Mouse (Mus musculus): Measurements from ENCODE around the gene Tgfbr1. TPM values are rescaled to one million over a fixed set of nuclear protein-coding genes. Genes with fewer than 3 reads are reported as not detected.

Tgfbr1 gene
- polyA plus RNA-seq, 1 experiment, result 2.4 TPM

GRCm38 (mm10) chr4:47422946-47423345 lies 69.9 kb downstream of the Tgfbr1 start:
- TF ChIP-seq CEBPB (IDR thresholded peaks at IDR 0.05; ENCODE audit: low read depth), result no peak
- no peak for TF ChIP-seq CTCF (IDR thresholded peaks at IDR 0.05; ENCODE audit: control insufficient read depth, insufficient read depth, insufficient read length)
- no peak for TF ChIP-seq USF1 (IDR thresholded peaks at IDR 0.05; ENCODE audit: low read depth)
- no peak for TF ChIP-seq MYOD1 (IDR thresholded peaks at IDR 0.05; ENCODE audit: control insufficient read depth, insufficient read length, low read depth)
- TF ChIP-seq MAX (IDR thresholded peaks at IDR 0.05), result no peak
- TF ChIP-seq MYOG (IDR thresholded peaks at IDR 0.05; ENCODE audit: control insufficient read depth, extremely low read depth, insufficient read length), result no peak
- no peak for TF ChIP-seq FOSL1 (IDR thresholded peaks at IDR 0.05; ENCODE audit: insufficient read depth, low read length, poor library complexity, severe bottlenecking)
- Histone ChIP-seq H3K27me3 (ENCODE audit: control insufficient read depth, insufficient read depth, insufficient read length) (peaks cover 28% of the 10 kb centered on the region), H3K79me3 (ENCODE audit: low read depth) (no peaks in the 10 kb centered on the region)

GRCm38 (mm10) chr4:47424376-47424775 lies 71.4 kb downstream of the Tgfbr1 start:
- TF ChIP-seq MYOD1 (IDR thresholded peaks at IDR 0.05; ENCODE audit: control insufficient read depth, insufficient read length, low read depth) (no peak), USF1 (IDR thresholded peaks at IDR 0.05; ENCODE audit: low read depth) (no peak), FOSL1 (IDR thresholded peaks at IDR 0.05; ENCODE audit: insufficient read depth, low read length, poor library complexity, severe bottlenecking) (no peak), MYOG (IDR thresholded peaks at IDR 0.05; ENCODE audit: control insufficient read depth, extremely low read depth, insufficient read length) (no peak), MAX (IDR thresholded peaks at IDR 0.05) (no peak), CTCF (IDR thresholded peaks at IDR 0.05; ENCODE audit: control insufficient read depth, insufficient read depth, insufficient read length) (no peak), CEBPB (IDR thresholded peaks at IDR 0.05; ENCODE audit: low read depth) (no peak)
- Histone ChIP-seq H3K27me3 (ENCODE audit: control insufficient read depth, insufficient read depth, insufficient read length) (peaks cover 28% of the 10 kb centered on the region), H3K36me3 (ENCODE audit: control insufficient read depth, insufficient read depth) (no peaks in the 10 kb centered on the region), H3K79me2 (ENCODE audit: control insufficient read depth, insufficient read depth) (no peaks in the 10 kb centered on the region), H3ac (ENCODE audit: control insufficient read depth, insufficient read length, low read depth) (no peak overlapping the region), H3K4me3 (ENCODE audit: insufficient read depth, poor library complexity, severe bottlenecking) (no peak overlapping the region), H3K79me3 (ENCODE audit: low read depth) (no peaks in the 10 kb centered on the region)

More at GRCm38 (mm10) chr4:47422946-47423345, 69.9 kb downstream of the Tgfbr1 start:
- Histone ChIP-seq H3ac (ENCODE audit: control insufficient read depth, insufficient read length, low read depth) (no peak overlapping the region), H3K79me2 (ENCODE audit: control insufficient read depth, insufficient read depth) (no peaks in the 10 kb centered on the region), H3K36me3 (ENCODE audit: control insufficient read depth, insufficient read depth) (no peaks in the 10 kb centered on the region), H3K4me3 (ENCODE audit: insufficient read depth, poor library complexity, severe bottlenecking) (no peak overlapping the region)

- H3K79me3 ChIP-seq (ENCODE audit: low read depth), result no peaks in the 10 kb centered on the region
- H3K27me3 ChIP-seq (ENCODE audit: control insufficient read depth, insufficient read depth, insufficient read length), result peaks cover 31% of the 10 kb centered on the region
- TF ChIP-seq CTCF (IDR thresholded peaks at IDR 0.05; ENCODE audit: control insufficient read depth, insufficient read depth, insufficient read length) (no peak), MYOD1 (IDR thresholded peaks at IDR 0.05; ENCODE audit: control insufficient read depth, insufficient read length, low read depth) (no peak), USF1 (IDR thresholded peaks at IDR 0.05; ENCODE audit: low read depth) (no peak), MAX (IDR thresholded peaks at IDR 0.05) (no peak), CEBPB (IDR thresholded peaks at IDR 0.05; ENCODE audit: low read depth) (no peak), FOSL1 (IDR thresholded peaks at IDR 0.05; ENCODE audit: insufficient read depth, low read length, poor library complexity, severe bottlenecking) (no peak), MYOG (IDR thresholded peaks at IDR 0.05; ENCODE audit: control insufficient read depth, extremely low read depth, insufficient read length) (no peak)
- no peak overlapping the region for H3ac ChIP-seq (ENCODE audit: control insufficient read depth, insufficient read length, low read depth)
- H3K36me3 ChIP-seq (ENCODE audit: control insufficient read depth, insufficient read depth), result no peaks in the 10 kb centered on the region
- H3K79me2 ChIP-seq (ENCODE audit: control insufficient read depth, insufficient read depth), result no peaks in the 10 kb centered on the region
- H3K4me3 ChIP-seq (ENCODE audit: insufficient read depth, poor library complexity, severe bottlenecking), result no peak overlapping the region
Measured at GRCm38 (mm10) chr4:47425247-47425830, 72.3 kb downstream of the Tgfbr1 start.

- H3K79me2 ChIP-seq (ENCODE audit: control insufficient read depth, insufficient read depth), result no peaks in the 10 kb centered on the region
- H3K4me3 ChIP-seq (ENCODE audit: insufficient read depth, poor library complexity, severe bottlenecking), result no peak overlapping the region
- TF ChIP-seq MYOD1 (IDR thresholded peaks at IDR 0.05; ENCODE audit: control insufficient read depth, insufficient read length, low read depth) (no peak), CEBPB (IDR thresholded peaks at IDR 0.05; ENCODE audit: low read depth) (no peak), FOSL1 (IDR thresholded peaks at IDR 0.05; ENCODE audit: insufficient read depth, low read length, poor library complexity, severe bottlenecking) (no peak), MYOG (IDR thresholded peaks at IDR 0.05; ENCODE audit: control insufficient read depth, extremely low read depth, insufficient read length) (no peak)
- no peaks in the 10 kb centered on the region for H3K79me3 ChIP-seq (ENCODE audit: low read depth)
- H3K27me3 ChIP-seq (ENCODE audit: control insufficient read depth, insufficient read depth, insufficient read length), result peaks cover 23% of the 10 kb centered on the region
- H3K36me3 ChIP-seq (ENCODE audit: control insufficient read depth, insufficient read depth), result no peaks in the 10 kb centered on the region
- no peak overlapping the region for H3ac ChIP-seq (ENCODE audit: control insufficient read depth, insufficient read length, low read depth)
Measured at GRCm38 (mm10) chr4:47427606-47428005, 74.6 kb downstream of the Tgfbr1 start.

- Histone ChIP-seq H3ac (ENCODE audit: control insufficient read depth, insufficient read length, low read depth) (no peak overlapping the region), H3K4me3 (ENCODE audit: insufficient read depth, poor library complexity, severe bottlenecking) (no peak overlapping the region), H3K27me3 (ENCODE audit: control insufficient read depth, insufficient read depth, insufficient read length) (peaks cover 15% of the 10 kb centered on the region), H3K36me3 (ENCODE audit: control insufficient read depth, insufficient read depth) (no peaks in the 10 kb centered on the region), H3K79me2 (ENCODE audit: control insufficient read depth, insufficient read depth) (no peaks in the 10 kb centered on the region), H3K79me3 (ENCODE audit: low read depth) (no peaks in the 10 kb centered on the region)
- TF ChIP-seq CTCF (IDR thresholded peaks at IDR 0.05; ENCODE audit: control insufficient read depth, insufficient read depth, insufficient read length), result no peak
- no peak for TF ChIP-seq FOSL1 (IDR thresholded peaks at IDR 0.05; ENCODE audit: insufficient read depth, low read length, poor library complexity, severe bottlenecking)
- no peak for TF ChIP-seq MAX (IDR thresholded peaks at IDR 0.05)
- TF ChIP-seq CEBPB (IDR thresholded peaks at IDR 0.05; ENCODE audit: low read depth), result no peak
Measured at GRCm38 (mm10) chr4:47430557-47430956, 77.5 kb downstream of the Tgfbr1 start.

- H3K79me3 ChIP-seq (ENCODE audit: low read depth), result no peaks in the 10 kb centered on the region
- peaks cover 13% of the 10 kb centered on the region for H3K27me3 ChIP-seq (ENCODE audit: control insufficient read depth, insufficient read depth, insufficient read length)
- no peak overlapping the region for H3K4me3 ChIP-seq (ENCODE audit: insufficient read depth, poor library complexity, severe bottlenecking)
- no peak for TF ChIP-seq MYOG (IDR thresholded peaks at IDR 0.05; ENCODE audit: control insufficient read depth, extremely low read depth, insufficient read length)
- TF ChIP-seq FOSL1 (IDR thresholded peaks at IDR 0.05; ENCODE audit: insufficient read depth, low read length, poor library complexity, severe bottlenecking), result no peak
- no peak for TF ChIP-seq MYOD1 (IDR thresholded peaks at IDR 0.05; ENCODE audit: control insufficient read depth, insufficient read length, low read depth)
- no peak for TF ChIP-seq CTCF (IDR thresholded peaks at IDR 0.05; ENCODE audit: control insufficient read depth, insufficient read depth, insufficient read length)
- no peak for TF ChIP-seq CEBPB (IDR thresholded peaks at IDR 0.05; ENCODE audit: low read depth)
- no peak for TF ChIP-seq MAX (IDR thresholded peaks at IDR 0.05)
- no peak for TF ChIP-seq USF1 (IDR thresholded peaks at IDR 0.05; ENCODE audit: low read depth)
- H3K79me2 ChIP-seq (ENCODE audit: control insufficient read depth, insufficient read depth), result no peaks in the 10 kb centered on the region
- H3ac ChIP-seq (ENCODE audit: control insufficient read depth, insufficient read length, low read depth), result no peak overlapping the region
- H3K36me3 ChIP-seq (ENCODE audit: control insufficient read depth, insufficient read depth), result no peaks in the 10 kb centered on the region
Measured at GRCm38 (mm10) chr4:47431081-47431480, 78.1 kb downstream of the Tgfbr1 start.
